Mouse (Mus musculus): Measurements from ENCODE around the gene Gm4131. TPM values are rescaled to one million over a fixed set of nuclear protein-coding genes. Genes with fewer than 3 reads are reported as not detected.

Gm4131 gene
- polyA plus RNA-seq, 1 experiment from 2014 or later, result not detected

DNA sequence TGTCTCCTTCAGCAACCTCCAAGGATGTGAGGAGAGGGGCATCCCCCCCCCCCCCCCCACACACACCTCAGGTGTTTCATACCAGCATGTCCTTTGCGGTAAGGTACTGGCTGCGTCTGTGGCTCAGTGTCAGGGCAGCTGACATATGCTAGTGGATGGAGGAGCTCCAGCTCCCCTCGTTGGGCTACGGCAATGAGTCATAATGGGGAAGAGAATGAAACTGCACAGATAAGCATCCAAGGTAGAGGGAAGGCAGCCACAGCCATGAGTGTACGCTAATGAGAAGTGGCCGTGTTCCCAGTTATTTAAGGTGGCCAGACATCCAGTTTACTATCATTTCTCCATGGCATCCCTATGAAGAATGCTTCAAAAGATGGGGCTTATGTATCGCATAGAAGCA is 78.5 kb downstream of the Gm4131 start:
- WGBS, result 96% methylated on average over 7 of the region's 7 CpGs

DNA sequence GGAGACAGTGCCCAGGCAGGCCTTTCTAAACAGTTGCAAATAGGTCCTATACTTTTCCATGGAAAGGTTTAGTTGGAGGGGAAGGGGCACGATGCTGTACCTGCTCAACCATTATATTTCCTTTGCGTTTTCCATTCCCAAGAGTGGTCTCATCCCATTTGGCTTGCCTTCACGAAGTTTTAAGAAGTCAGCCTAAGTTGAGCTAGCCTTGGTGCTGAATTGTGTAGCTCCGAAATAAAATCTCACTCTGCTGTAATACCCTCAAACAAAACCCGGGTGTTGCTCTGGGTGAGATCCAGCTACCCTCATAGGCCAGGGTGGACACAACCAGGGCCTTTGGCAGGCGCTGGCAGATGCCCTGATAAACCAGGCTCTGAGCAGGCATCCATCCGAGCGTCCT is 85.3 kb downstream of the Gm4131 start:
- no peaks in the 10 kb centered on the region for H3K4me1 ChIP-seq
- no peak overlapping the region for H3K9ac ChIP-seq
- no peaks in the 10 kb centered on the region for H3K27me3 ChIP-seq
- no peak for ATAC-seq (ENCODE audit: low FRiP score)
- no peaks in the 10 kb centered on the region for H3K9me3 ChIP-seq (replicated peaks)
- 52% methylated on average over 8 of the region's 8 CpGs for WGBS
- no peak overlapping the region for H3K27ac ChIP-seq
- H3K4me2 ChIP-seq (replicated peaks), result no peak overlapping the region
- H3K36me3 ChIP-seq, result no peaks in the 10 kb centered on the region
- no peak overlapping the region for H3K4me3 ChIP-seq

More for the DNA sequence above, 78.5 kb downstream of the Gm4131 start:
- H3K27ac ChIP-seq, result no peak overlapping the region
- no peak for ATAC-seq (ENCODE audit: low FRiP score)
- H3K36me3 ChIP-seq, result no peaks in the 10 kb centered on the region
- no peak overlapping the region for H3K4me2 ChIP-seq (replicated peaks)
- H3K27me3 ChIP-seq, result no peaks in the 10 kb centered on the region
- no peak overlapping the region for H3K9ac ChIP-seq
- no peak overlapping the region for H3K4me3 ChIP-seq
- H3K9me3 ChIP-seq (replicated peaks), result no peaks in the 10 kb centered on the region
- no peaks in the 10 kb centered on the region for H3K4me1 ChIP-seq

GRCm38 (mm10) chr14:62479395-62479794 is 87.3 kb downstream of the Gm4131 start:
- H3K4me1 ChIP-seq, result no peaks in the 10 kb centered on the region
- no peaks in the 10 kb centered on the region for H3K27me3 ChIP-seq
- H3K36me3 ChIP-seq, result no peaks in the 10 kb centered on the region
- H3K4me2 ChIP-seq (replicated peaks), result no peak overlapping the region
- no peak overlapping the region for H3K4me3 ChIP-seq
- no peaks in the 10 kb centered on the region for H3K9me3 ChIP-seq (replicated peaks)
- no peak overlapping the region for H3K27ac ChIP-seq
- ATAC-seq (ENCODE audit: low FRiP score), result no peak
- no peak overlapping the region for H3K9ac ChIP-seq
- WGBS, result 56% methylated on average over 6 of the region's 6 CpGs

GRCm38 (mm10) chr14:62474481-62474880 is 92.2 kb downstream of the Gm4131 start:
- 48% methylated on average over 1 of the region's 1 CpGs for WGBS
- H3K9me3 ChIP-seq (replicated peaks), result no peaks in the 10 kb centered on the region
- H3K9ac ChIP-seq, result no peak overlapping the region
- no peak overlapping the region for H3K4me2 ChIP-seq (replicated peaks)
- H3K27me3 ChIP-seq, result no peaks in the 10 kb centered on the region
- H3K4me1 ChIP-seq, result no peaks in the 10 kb centered on the region
- H3K36me3 ChIP-seq, result no peaks in the 10 kb centered on the region
- no peak overlapping the region for H3K27ac ChIP-seq
- no peak for ATAC-seq (ENCODE audit: low FRiP score)
- no peak overlapping the region for H3K4me3 ChIP-seq

DNA sequence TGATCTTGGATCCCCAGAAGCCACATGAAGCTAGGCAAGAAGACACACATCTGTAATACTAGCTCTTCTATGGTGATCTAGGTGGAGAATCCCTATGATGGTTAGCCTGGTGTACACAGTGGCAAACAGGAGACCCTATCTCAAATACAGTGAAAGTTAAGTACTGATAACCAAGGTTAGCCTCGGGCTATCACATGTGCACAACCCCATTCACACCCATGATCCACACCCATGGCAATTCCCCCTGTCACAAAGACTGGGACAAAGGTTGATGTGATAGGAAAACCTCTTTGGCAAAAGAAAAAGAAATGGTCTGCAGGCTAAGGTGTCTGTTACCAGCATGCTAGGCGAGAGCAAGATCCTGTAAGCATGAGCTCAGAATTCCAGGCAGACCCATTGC is 94.7 kb downstream of the Gm4131 start:
- ATAC-seq (ENCODE audit: low FRiP score), result no peak
- no peak overlapping the region for H3K4me3 ChIP-seq
- WGBS, result 71% methylated on average over 2 of the region's 2 CpGs

DNA sequence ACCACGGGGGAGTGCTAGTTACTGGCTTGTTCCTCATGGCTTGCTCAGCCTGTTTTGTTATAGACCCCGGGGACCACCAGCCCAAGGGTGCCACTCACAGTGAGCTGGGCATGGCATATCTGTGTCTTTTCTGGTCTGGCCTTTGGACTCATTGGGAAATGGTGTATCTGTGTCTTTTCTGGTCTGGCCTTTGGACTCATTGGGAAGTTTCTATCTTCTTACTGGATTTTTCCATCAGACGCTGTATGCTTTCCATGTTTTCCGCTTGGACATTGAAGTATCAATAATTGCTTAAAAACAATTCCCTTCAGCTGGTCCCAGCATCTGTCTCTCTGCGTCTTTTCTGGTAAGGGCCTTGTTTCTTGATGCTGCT is 98.0 kb downstream of the Gm4131 start:
- H3K27me3 ChIP-seq, result peaks cover 5% of the 10 kb centered on the region; the same call in 1 of the 2 replicates
- WGBS, result 88% methylated on average over 5 of the region's 5 CpGs

More for the DNA sequence above, 94.7 kb downstream of the Gm4131 start:
- Histone ChIP-seq H3K36me3 (no peaks in the 10 kb centered on the region), H3K27ac (no peak overlapping the region), H3K27me3 (no peaks in the 10 kb centered on the region), H3K4me1 (no peaks in the 10 kb centered on the region), H3K4me2 (replicated peaks) (no peak overlapping the region), H3K9me3 (replicated peaks) (no peaks in the 10 kb centered on the region), H3K9ac (no peak overlapping the region)

DNA sequence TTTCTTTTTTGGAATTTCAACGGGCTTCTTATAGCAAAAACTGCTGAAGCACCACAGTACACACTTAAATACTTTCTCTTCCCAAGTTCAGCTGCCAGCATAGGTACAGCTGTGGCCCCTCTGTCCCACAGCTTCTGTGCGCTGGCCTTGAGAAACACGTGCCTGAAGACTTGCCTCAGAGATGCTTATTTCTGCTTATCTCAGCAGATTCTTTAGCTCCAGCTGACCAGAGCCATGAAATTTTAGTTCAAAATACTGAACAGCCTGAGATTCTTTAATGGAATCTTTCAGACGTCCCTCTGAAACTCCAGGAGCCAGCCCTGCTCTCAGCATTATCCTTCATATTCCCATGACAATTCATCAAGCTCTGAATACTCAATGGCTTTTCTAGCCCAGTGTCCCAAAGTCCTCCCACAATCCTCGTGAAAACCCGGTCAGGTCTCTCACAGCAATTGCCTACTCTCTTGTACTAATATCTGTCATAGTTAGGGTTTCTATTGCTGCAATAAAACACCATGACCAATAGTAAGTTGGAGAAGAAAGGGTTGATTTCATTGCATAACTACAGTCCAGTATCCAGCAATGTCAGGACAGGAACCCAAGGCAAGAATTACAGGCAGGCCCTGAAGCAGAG is 98.5 kb downstream of the Gm4131 start:
- Histone ChIP-seq H3K27ac (no peak overlapping the region), H3K4me3 (no peak overlapping the region), H3K4me2 (replicated peaks) (no peak overlapping the region), H3K27me3 (peaks cover 5% of the 10 kb centered on the region; the same call in 1 of the 2 replicates), H3K4me1 (peaks cover 7% of the 10 kb centered on the region), H3K9me3 (replicated peaks) (no peaks in the 10 kb centered on the region), H3K36me3 (no peaks in the 10 kb centered on the region), H3K9ac (no peak overlapping the region)
- no peak for ATAC-seq (ENCODE audit: low FRiP score)
- WGBS, result 69% methylated on average over 6 of the region's 6 CpGs

More for the DNA sequence above, 98.0 kb downstream of the Gm4131 start:
- Histone ChIP-seq H3K4me1 (peaks cover 7% of the 10 kb centered on the region), H3K27ac (no peak overlapping the region), H3K9ac (no peak overlapping the region), H3K4me2 (replicated peaks) (no peak overlapping the region), H3K36me3 (no peaks in the 10 kb centered on the region), H3K4me3 (no peak overlapping the region), H3K9me3 (replicated peaks) (no peaks in the 10 kb centered on the region)
- no peak for ATAC-seq (ENCODE audit: low FRiP score)

DNA sequence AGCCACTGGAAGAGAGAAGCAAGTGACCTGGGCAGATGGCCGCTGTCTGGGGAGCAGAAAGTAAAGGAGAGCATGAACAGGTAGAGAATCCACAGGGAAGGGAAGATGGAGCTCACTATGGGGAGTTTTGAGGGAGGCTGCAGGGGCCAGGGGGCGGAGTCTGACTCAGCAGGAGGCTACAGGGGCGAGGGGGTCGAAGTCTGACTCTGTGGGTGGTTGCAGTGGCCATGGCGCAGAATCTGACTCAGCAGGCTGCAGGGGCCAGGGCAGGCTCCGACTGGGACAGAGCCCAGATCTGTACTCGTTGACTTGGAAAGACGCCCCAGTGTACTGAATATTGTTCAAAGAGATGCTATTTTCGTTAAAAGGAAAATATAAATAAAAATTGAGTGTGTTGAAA is 101.8 kb downstream of the Gm4131 start:
- Histone ChIP-seq H3K4me1 (peaks cover 7% of the 10 kb centered on the region), H3K4me3 (no peak overlapping the region), H3K9ac (no peak overlapping the region), H3K27me3 (peaks cover 5% of the 10 kb centered on the region; the same call in 1 of the 2 replicates), H3K4me2 (replicated peaks) (peak overlapping the region; percentile 3), H3K36me3 (no peaks in the 10 kb centered on the region), H3K9me3 (replicated peaks) (no peaks in the 10 kb centered on the region), H3K27ac (no peak overlapping the region)
- ATAC-seq (ENCODE audit: low FRiP score), result no peak
- WGBS, result 13% methylated on average over 9 of the region's 9 CpGs

- H3K4me2 ChIP-seq (replicated peaks), result no peak overlapping the region
- no peak overlapping the region for H3K9ac ChIP-seq
- no peaks in the 10 kb centered on the region for H3K9me3 ChIP-seq (replicated peaks)
- H3K4me3 ChIP-seq, result no peak overlapping the region
- WGBS, result 63% methylated on average over 11 of the region's 11 CpGs
- H3K27me3 ChIP-seq, result peaks cover 2% of the 10 kb centered on the region; the same call in 1 of the 2 replicates
- ATAC-seq (ENCODE audit: low FRiP score), result no peak
- no peak overlapping the region for H3K27ac ChIP-seq
- H3K4me1 ChIP-seq, result peaks cover 5% of the 10 kb centered on the region
- H3K36me3 ChIP-seq, result no peaks in the 10 kb centered on the region
These were observed 107.2 kb downstream of the Gm4131 start for GRCm38 (mm10) chr14:62459541-62459940.

DNA sequence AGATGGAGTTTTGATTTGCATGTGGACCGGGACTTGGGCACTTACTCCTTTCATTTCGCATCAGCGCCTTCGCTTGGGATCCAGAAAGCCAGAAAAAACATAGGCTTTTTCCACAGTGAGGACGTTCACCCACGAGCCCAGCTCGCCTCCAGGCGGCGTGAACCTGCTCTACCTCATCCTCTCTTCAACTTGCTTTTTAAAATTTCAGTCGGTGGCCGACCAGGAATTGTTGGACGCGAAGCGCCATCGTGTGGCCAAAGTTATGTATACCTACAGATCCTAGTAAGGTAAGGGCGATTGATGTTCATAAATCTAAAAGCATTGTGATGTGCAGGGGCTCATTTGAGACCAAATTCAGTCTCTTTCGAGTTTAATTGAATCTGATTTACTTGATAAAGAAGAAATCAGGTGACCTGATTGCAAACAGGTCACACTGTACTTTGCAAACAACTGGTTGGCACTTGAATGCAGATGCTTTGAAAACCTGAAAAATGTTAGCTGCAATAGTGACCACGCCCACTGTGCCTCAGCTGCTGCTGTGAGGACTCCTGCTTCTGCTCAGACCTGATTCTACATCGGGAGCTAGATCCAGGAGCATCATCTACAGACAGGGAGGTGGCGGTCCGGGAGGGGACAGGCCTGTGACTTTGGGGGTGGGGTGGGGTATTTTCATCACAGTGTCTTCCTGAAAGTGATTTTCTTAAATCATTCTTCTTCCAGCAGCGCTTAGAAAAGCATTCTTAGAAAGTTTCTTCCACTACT is 109.1 kb downstream of the Gm4131 start:
- no peak overlapping the region for H3K27ac ChIP-seq
- no peaks in the 10 kb centered on the region for H3K36me3 ChIP-seq
- ATAC-seq (ENCODE audit: low FRiP score), result peak; percentile 73; the same call in 1 of the 2 replicates
- WGBS, result 18% methylated on average over 22 of the region's 22 CpGs
- no peak overlapping the region; the same call in 1 of the 2 replicates for H3K4me2 ChIP-seq (replicated peaks)
- H3K9ac ChIP-seq, result no peak overlapping the region
- peaks cover 2% of the 10 kb centered on the region; the same call in 1 of the 2 replicates for H3K27me3 ChIP-seq
- H3K9me3 ChIP-seq (replicated peaks), result no peaks in the 10 kb centered on the region
- H3K4me3 ChIP-seq, result no peak overlapping the region
- H3K4me1 ChIP-seq, result peaks cover 4% of the 10 kb centered on the region; the same call in 1 of the 2 replicates

- Histone ChIP-seq H3K4me2 (replicated peaks) (no peak within 1 kb of the TSS; the same call in 1 of the 2 replicates), H3K4me3 (no peak within 1 kb of the TSS)
These were observed 110.4 kb downstream of the Gm4131 start, which contains the start of gene Gucy1b2 for GRCm38 (mm10) chr14:62456239-62456747. Gene Gucy1b2 (minus strand): TSS chr14:62456289.

DNA sequence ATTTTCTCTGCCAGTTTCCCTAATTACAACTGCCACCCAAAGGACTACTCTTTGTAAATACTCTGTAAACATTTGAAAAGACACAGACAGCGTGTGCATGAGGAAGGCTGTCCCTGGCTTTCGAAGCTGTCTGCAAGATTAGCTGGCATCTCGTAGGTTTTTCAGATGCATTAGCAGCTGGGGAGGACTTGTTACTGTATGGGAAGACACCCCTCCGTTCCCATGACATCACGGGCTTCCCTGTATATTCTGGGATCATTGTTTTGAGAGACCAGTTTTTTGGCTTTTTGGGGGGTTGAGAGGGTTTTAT is 111.2 kb downstream of the Gm4131 start:
- Histone ChIP-seq H3K4me2 (replicated peaks) (no peak overlapping the region), H3K27ac (no peak overlapping the region), H3K27me3 (peaks cover 2% of the 10 kb centered on the region; the same call in 1 of the 2 replicates), H3K4me3 (no peak overlapping the region), H3K4me1 (peaks cover 4% of the 10 kb centered on the region; the same call in 1 of the 2 replicates), H3K9ac (no peak overlapping the region), H3K36me3 (no peaks in the 10 kb centered on the region), H3K9me3 (replicated peaks) (no peaks in the 10 kb centered on the region)
- peak; percentile 48; the same call in 1 of the 2 replicates for ATAC-seq (ENCODE audit: low FRiP score)
- WGBS, result 76% methylated on average over 5 of the region's 5 CpGs

More at GRCm38 (mm10) chr14:62456239-62456747, 110.4 kb downstream of the Gm4131 start, which contains the start of gene Gucy1b2:
- H3K9ac ChIP-seq, result peak within 1 kb of the TSS; percentile 18; the same call in 1 of the 2 replicates
- WGBS, result 74% methylated on average over 9 of the region's 9 CpGs
- H3K27ac ChIP-seq, result no peak within 1 kb of the TSS
- no peaks in the 10 kb centered on the region for H3K36me3 ChIP-seq
- ATAC-seq (ENCODE audit: low FRiP score), result no peak
- peaks cover 4% of the 10 kb centered on the region; the same call in 1 of the 2 replicates for H3K4me1 ChIP-seq
- no peaks in the 10 kb centered on the region for H3K9me3 ChIP-seq (replicated peaks)
- peaks cover 2% of the 10 kb centered on the region; the same call in 1 of the 2 replicates for H3K27me3 ChIP-seq
